Mouse (Mus musculus) left cerebral cortex, postnatal 10 days (tissue): ENCODE results near the gene Sipa1l1. TPM values are rescaled to one million over a fixed set of nuclear protein-coding genes. Genes with fewer than 3 reads are reported as not detected.

Experiments
- DNase-seq, 2 experiments: peaks; one replicate each; pipeline ENCODE4 v3.0.0; 2021 to 2022; ENCODE audit warnings: low spot score in 2 of 2, mixed read lengths in 1 of 2; ENCODE audit errors: extremely low spot score in 1 of 2
- intact Hi-C: fragments of 180-260 bp; cut with DNase I; formaldehyde crosslinking; loops from one replicate; pipeline ENCODE4 v1.15.1; 2025
- total RNA-seq, 2 experiments: library from RNA; stranded (reverse); gene quantifications; 2 replicates each; pipeline ENCODE4 v1.2.3; 2021

Sipa1l1 gene
- total RNA-seq, 2 experiments from 2014 or later: 129 to 135 TPM

DNA sequence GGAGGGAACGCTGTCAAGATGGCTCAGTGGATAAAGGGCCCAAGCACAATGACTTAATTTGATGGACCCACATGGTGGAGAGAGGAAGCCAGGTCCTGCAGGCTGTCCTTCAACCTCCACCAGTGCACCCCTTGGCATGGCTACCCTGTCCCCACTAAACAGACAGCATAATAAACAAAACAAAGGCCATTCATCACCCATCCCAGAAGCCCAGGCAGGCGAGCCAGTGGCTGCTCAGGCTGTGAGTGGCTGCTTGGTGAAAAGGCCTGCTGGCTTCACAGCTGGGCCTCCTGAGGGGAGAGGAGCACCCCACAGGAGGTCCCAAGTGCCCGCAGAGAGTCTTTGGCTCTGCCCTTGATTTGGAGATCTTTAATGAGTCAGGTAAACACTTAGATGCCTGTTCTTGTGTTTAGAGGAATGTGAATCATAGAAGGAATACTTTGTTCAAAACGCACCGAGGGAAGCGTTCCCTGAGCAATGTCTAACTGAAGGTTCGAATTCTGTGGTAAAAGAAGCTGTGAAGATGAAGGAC lies 27.6 kb downstream of the Sipa1l1 start:
- no peak for DNase-seq
- intact Hi-C loops: no loop called here

- no peak for DNase-seq
- intact Hi-C loops: no loop called here
Observed at GRCm38 (mm10) chr12:82197207-82197606, 28.1 kb downstream of the Sipa1l1 start.

DNA sequence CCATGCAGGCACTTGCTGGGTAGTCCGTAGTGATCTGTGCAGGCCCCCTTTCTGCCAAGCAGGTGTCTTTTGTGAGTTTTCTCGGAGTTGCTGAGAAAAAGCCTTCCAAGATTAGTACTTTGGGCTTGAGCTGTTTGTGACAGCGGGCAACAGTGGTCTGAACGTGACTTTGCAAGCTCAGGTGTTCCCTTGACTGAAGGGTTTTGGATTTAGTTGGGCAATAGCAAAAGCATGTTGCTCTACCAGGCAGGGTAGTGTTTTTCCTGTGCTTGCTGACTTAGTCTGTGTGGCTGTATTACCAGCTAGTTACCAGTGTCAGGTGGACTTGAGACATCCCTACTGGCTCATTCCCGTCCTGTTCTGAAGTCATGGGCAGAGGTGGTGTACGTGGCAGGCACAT lies 30.2 kb downstream of the Sipa1l1 start:
- DNase-seq: no peak
- intact Hi-C loops: no loop called here

- no peak for DNase-seq
- intact Hi-C loops: loop anchor here (5.0 kb wide), 1 partner anchor 33 kb away; no protein-coding TSS in a partner anchor
Observed at GRCm38 (mm10) chr12:82204106-82204505, 35.0 kb downstream of the Sipa1l1 start.

GRCm38 (mm10) chr12:82206857-82207647 lies 37.9 kb downstream of the Sipa1l1 start:
- intact Hi-C loops: no loop called here
- no peak for DNase-seq

GRCm38 (mm10) chr12:82208046-82208445 lies 38.9 kb downstream of the Sipa1l1 start:
- DNase-seq: no peak
- intact Hi-C loops: no loop called here

DNA sequence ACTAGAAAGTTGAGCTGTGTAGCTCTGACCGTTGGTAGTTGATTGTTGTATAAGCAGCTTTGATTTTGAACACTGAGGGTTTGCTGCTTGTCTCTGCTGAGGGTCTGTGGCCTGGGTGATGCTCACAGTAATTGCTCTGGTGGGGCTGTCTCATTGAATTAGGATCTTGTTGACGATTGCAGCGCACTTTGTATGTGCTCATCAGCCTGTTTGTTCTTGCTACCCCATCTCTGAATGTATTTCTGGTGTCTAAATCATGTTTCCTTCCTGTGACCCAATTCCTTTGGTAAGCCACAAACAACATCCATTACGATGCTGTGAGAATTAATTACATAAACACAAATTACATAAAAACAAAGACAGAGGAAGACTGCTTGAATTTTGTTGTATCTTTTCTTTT lies 39.5 kb downstream of the Sipa1l1 start:
- no peak for DNase-seq
- intact Hi-C loops: no loop called here

- intact Hi-C loops: no loop called here
- no peak for DNase-seq
Observed at GRCm38 (mm10) chr12:82209753-82210152, 40.6 kb downstream of the Sipa1l1 start.

GRCm38 (mm10) chr12:82213056-82213455 lies 43.9 kb downstream of the Sipa1l1 start:
- no peak for DNase-seq
- intact Hi-C loops: no loop called here

DNA sequence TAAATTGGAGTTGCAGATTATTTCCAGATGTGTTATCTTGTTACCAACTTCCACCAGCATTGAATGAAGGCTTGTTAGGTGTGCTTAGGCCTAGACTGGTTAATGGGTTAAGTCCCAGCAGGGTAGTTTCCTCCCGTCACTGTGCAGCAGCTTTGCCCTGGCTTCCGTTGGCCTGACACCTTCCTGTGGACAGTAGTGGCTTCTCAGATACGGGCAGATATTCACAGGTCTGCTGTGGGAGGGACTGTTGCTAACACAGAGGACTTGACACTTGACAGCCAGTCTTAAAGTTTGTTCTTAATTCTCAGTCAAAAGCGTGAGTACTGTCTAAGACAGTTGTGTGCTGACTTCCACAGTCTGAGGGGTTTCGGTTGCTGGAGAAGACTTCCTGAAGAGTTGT lies 45.8 kb downstream of the Sipa1l1 start:
- DNase-seq: no peak
- intact Hi-C loops: no loop called here

DNA sequence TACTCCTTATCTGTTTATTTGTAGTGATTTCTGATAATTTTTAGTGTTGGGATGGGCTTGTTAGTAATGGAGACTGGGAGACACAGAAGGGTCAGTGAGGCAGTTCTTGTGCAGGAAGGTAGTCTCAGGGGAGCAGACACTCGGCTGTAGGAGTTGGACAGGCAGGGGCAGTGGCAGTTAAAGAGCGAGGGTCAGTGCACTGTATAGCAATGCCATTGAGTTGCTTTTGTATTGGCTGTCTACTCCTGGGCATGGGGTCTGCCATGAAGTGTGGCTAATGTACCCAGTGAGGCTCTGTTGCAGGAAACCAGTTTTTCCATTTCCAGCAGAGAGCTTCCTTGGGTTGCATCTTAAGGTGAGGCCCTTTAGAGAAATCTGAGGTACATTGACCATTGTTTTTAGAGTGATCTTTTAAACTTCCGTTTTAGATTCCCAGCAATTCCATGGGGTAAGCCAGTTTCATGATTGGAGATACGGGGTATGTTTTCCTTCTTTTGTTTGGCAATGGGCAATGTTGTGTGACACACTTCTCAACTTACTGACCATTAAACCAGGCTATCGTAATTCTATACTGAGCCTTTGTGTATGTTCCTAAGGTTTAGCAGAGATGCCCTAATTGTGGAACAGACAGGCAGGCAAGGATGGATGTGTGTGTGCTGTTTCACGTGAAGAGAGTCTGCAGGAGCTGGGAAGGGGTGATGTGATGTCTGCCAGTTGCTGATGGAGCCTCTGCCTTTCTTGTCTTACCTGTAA lies 47.9 kb downstream of the Sipa1l1 start:
- intact Hi-C loops: no loop called here
- DNase-seq: no peak

DNA sequence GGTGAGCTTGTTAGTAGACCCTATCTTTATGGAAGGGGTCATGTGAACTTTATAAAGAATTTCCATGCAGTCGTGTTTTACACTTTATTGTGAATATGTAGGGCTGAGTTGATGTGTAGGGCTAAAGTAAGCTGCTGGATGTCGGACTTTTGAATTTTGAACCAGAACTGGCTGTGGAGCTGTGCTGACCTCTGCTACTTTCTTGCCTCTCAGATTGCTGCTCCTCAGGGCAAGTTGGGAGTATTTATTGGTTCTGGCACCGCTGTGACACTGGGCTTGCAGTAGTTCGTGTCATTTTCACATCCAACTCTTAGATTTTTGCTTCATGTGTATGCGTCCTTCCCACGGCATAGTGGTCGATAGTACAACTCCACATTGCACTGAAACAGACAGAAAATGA lies 49.1 kb downstream of the Sipa1l1 start:
- intact Hi-C loops: no loop called here
- DNase-seq: no peak

DNA sequence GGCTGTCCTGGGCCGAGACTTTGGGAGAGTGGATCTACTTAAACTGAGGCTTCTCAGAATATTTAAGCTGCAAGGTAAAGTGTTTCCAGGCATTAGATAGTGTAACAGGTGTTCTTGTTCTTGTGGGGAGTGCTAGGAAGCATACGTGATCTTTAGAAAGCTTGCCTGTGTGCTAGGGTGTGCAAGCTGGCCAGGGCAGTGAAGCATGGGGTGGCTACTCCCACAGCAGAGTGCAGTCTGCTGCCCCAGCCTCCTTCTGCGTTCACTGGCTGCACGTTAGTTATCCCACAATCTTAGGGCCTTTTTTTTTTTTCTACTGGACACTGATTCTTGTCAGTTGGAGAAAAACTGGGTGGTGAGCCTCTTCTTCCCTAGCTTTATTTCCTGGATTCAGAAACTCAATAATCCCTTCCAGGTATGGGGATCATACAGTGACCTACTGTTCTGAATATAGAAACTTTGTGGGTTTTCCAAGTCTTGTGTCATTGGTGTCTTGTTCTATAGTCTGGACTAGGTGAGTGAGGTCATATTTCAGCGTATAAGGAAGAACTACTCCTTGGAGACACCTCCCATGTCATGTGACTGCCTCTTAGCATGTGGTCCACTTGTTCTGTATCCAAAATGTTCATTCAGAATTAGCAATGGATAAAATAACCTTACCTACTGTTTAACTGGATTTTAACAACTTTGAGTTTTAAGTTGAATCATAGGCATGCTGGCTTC lies 51.4 kb downstream of the Sipa1l1 start:
- no peak for DNase-seq
- intact Hi-C loops: no loop called here

DNA sequence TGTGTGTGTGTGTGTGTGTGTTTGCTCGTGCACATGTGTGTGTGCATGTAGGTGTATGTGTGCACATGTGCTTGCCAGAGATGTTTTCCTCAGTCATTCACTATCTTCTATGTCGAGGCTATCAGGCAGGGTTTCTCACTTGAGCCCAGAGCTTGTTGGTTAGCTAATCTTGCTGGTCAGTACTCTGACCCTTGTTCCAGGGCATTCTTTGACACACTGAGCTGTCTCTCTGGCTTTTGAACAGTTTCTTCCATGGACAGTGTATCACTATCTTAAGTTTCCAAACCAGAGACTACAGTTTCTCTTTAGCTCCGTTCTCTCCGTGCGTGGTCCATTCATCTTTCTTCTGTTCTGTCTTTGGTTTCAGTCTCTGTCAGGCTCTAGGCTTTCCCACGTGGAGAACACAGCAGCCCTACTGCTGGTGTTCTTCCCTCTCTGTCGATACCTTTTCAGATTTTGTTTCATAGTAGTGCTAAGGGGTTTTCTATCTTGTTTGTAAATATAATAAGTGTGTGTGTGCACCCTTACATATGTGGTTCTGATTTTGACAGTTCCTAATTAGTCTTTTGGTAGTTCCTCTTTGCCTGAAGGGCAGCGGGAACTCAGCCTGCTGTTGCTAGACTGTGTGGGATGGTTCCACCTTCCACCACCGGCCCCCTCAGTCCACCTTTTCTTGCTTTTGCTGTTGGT lies 54.2 kb downstream of the Sipa1l1 start:
- intact Hi-C loops: no loop called here
- no peak for DNase-seq

- intact Hi-C loops: no loop called here
Observed at GRCm38 (mm10) chr12:82224848-82225247, 55.7 kb downstream of the Sipa1l1 start.

DNA sequence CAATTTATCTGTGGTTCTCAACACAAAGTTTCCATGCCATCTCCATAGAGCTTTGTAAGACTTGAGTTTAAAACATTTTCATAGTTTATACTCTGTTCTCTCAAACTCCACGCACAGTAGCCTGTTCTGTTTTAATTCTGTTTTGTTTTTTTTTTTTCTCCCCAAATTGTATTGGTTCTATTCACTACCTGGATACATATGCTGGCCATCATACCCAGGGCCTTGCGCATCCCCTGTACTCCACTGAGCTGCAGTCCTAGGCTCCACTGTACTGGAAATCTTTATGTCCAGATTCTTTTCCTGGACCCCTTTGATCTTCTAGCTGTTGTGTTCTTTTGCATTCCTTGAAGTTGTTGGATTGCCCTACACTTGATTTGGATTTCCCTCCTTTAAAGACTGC lies 56.2 kb downstream of the Sipa1l1 start:
- no peak for DNase-seq
- intact Hi-C loops: no loop called here

More at GRCm38 (mm10) chr12:82224848-82225247, 55.7 kb downstream of the Sipa1l1 start:
- no peak for DNase-seq

DNA sequence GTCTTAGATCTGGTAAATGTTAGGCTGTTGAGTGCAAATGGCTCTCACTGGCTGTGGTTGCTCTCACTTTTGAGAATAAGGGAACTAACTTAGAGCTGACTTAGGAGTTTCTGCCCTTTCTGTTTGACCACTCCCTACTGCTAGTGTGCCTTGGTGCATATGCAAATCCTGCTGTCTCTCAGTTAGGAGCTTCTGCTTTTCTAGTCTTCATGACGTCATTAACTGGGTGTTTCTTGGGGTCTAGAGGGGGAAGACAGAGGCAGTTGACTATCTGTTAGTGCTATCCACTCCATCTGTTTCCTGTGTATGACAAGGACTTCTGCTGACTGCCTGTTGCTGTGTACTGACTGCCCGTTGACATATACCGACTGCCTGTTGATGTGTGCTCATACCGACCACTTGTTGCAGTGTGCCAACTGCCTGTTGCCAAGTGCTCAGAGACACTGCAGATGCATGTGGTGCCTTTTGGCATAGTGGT lies 56.7 kb downstream of the Sipa1l1 start:
- DNase-seq: no peak
- intact Hi-C loops: no loop called here

- DNase-seq: no peak
- intact Hi-C loops: no loop called here
Observed at GRCm38 (mm10) chr12:82226311-82227066, 57.4 kb downstream of the Sipa1l1 start.
